Mouse (Mus musculus) skeletal muscle tissue, postnatal 0 days (tissue): ENCODE measurements around the gene Olfr52. TPM values are rescaled to one million over a fixed set of nuclear protein-coding genes. Genes with fewer than 3 reads are reported as not detected.

Experiments
- polyA plus RNA-seq: library from polyadenylated mRNA; unstranded; fragments of >200 nt; fragmentation: Nextera tagmentation; extraction: Ambion mirVana; gene quantifications from 2 replicates; pipeline ENCODE4 v1.2.1, GENCODE M21; 2015

The Olfr52 gene
- not detected in 2 replicates for polyA plus RNA-seq

DNA sequence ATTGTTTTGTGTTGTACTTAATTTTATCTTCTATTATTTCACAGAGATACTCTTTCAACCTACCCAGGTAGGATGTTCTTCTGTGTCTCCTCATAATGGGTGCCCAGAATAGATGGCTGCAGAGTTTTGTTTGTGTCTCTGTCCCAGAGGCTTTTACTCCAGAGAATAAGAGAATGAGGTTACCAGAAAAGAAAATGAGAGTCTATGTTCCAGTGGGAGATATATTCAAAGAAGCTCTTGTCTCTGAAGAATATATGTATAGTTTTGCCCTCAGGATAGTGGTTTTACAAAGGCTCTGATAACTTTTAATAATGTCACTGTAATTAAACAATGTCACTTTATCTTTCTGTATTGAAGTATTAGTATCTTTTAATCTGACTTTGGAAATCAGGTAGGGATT is at the start of gene Olfr52:
TSS of gene Olfr52 (minus strand) at position 101 of the 400 bp plus-strand sequence.

GRCm38 (mm10) chr2:86231301-86231700 is 45.8 kb upstream of the Olfr52 start, which contains the start of gene Olfr1047:
TSS of gene Olfr1047 (minus strand) at chr2:86231401.

DNA sequence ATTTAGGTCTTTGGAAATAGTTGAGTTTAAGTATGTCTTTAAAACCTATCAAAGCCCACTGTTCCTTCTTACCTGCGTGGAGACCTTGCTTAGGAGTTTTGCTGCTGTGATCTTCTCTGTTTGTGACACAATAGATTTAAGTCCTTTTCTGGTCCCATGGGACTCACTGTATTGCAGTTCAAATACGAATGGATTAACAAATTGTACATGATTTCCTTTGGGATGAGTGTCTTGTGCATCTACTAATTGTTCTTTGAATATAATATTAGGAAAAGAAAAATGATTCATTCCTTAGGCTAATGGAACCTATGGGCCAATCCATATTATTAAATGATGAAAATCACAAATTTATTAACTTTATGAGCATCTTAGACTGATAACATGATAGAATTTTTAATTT is 33.7 kb upstream of the Olfr52 start, which contains the start of gene Olfr1046:
TSS of gene Olfr1046 (minus strand) at position 101 of the 400 bp plus-strand sequence.

GRCm38 (mm10) chr2:86202909-86203308 is 17.4 kb upstream of the Olfr52 start, which contains the start of gene Olfr1045:
TSS of gene Olfr1045 (minus strand) at chr2:86203009.

DNA sequence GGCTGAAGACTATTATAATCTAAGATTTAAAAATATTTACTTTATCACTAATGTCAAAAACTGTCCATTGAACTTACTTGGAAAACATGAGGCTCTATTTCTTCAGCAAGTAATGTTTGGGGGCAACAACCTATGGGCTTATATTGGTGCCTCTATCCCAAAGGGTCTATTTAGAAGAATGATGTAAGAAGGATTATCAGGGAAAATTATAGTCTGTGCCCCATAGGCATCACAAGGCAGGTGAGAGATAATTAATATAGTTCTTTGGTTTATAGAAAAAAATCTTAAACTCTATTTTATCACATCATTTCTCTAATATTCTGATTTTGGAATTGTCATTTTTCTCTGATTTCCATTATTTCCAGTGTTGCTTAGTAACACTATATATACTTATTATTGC is 7.8 kb downstream of the Olfr52 start, which contains the start of gene Olfr1044:
TSS of gene Olfr1044 (minus strand) at position 101 of the 400 bp plus-strand sequence.

GRCm38 (mm10) chr2:86167422-86167821 is 18.1 kb downstream of the Olfr52 start, which contains the start of gene Olfr1043:
TSS of gene Olfr1043 (minus strand) at chr2:86167522.

GRCm38 (mm10) chr2:86161738-86162137 is 23.7 kb downstream of the Olfr52 start, which contains the start of gene Olfr1042:
TSS of gene Olfr1042 (minus strand) at chr2:86161838.

DNA sequence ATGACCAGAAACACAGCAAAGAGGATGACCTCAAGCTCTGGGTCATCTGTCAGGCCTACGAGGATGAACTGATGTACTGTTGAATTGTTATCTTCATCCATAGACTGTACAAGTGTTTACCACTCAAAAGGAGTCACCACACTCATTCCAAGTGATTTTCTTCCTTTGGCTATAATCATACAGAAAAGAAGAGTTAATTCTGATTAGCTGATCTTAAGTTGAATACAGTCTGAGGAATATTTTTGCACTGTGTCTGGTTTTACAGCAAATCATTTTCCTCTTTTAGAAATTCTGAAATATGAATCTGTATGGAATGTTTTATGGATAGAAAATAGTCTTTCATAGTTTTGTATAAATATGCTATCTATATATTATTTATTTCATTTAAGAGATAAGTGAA is 38.9 kb downstream of the Olfr52 start, which contains the start of gene Olfr1040:
TSS of gene Olfr1040 (minus strand) at position 101 of the 400 bp plus-strand sequence.

DNA sequence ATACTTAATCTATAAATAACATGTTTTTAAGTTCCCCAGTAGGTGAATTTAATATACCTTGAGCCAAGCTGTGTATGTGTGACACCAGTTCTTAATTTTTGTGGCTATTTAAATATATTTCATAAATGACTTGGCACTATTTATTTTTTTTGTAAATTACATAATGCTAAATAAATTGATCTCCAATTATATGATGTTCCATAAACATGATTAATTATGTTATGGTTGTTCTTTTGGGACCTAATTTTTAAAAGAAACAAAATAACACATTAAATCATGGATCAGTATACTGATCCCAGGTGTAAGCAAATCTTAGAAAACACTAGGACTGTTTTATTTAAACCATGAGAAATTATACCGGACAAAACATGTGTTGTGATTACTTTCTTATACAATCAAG is 49.7 kb downstream of the Olfr52 start, which contains the start of gene Olfr1039:
TSS of gene Olfr1039 (minus strand) at position 101 of the 400 bp plus-strand sequence.

Other genes starting within 250 kb of the Olfr52 start
- not detected in 2 replicates for gene Olfr1028, start 235.2 kb downstream of the Olfr52 start, polyA plus RNA-seq
- gene Olfr1029, start 211.8 kb downstream of the Olfr52 start, polyA plus RNA-seq, result not detected in 2 replicates
- not detected in 2 replicates for gene Olfr1030, start 206.4 kb downstream of the Olfr52 start, polyA plus RNA-seq
- not detected in 2 replicates for gene Olfr1031, start 195.4 kb downstream of the Olfr52 start, polyA plus RNA-seq
- not detected in 2 replicates for gene Olfr1032, start 180.1 kb downstream of the Olfr52 start, polyA plus RNA-seq
- gene Olfr1033, start 165.1 kb downstream of the Olfr52 start, polyA plus RNA-seq, result 0.53 and 2.5 TPM in 2 replicates
- not detected in 2 replicates for gene Olfr1034, start 139.8 kb downstream of the Olfr52 start, polyA plus RNA-seq
- gene Olfr1036, start 111.7 kb downstream of the Olfr52 start, polyA plus RNA-seq, result not detected in 2 replicates
- gene Olfr1037, start 98.3 kb downstream of the Olfr52 start, polyA plus RNA-seq, result not detected in 2 replicates
- gene Olfr1039, start 49.8 kb downstream of the Olfr52 start, polyA plus RNA-seq, result not detected in 2 replicates
- not detected in 2 replicates for gene Olfr1040, start 39.0 kb downstream of the Olfr52 start, polyA plus RNA-seq
- not detected in 2 replicates for gene Olfr1042, start 23.8 kb downstream of the Olfr52 start, polyA plus RNA-seq
- gene Olfr1043, start 18.2 kb downstream of the Olfr52 start, polyA plus RNA-seq, result not detected in 2 replicates
- not detected in 2 replicates for gene Olfr1044, start 7.9 kb downstream of the Olfr52 start, polyA plus RNA-seq
- not detected in 2 replicates for gene Olfr1045, start 17.3 kb upstream of the Olfr52 start, polyA plus RNA-seq
- gene Olfr1046, start 33.6 kb upstream of the Olfr52 start, polyA plus RNA-seq, result not detected in 2 replicates
- not detected in 2 replicates for gene Olfr1047, start 45.7 kb upstream of the Olfr52 start, polyA plus RNA-seq
- not detected in 2 replicates for gene Olfr1048, start 54.6 kb upstream of the Olfr52 start, polyA plus RNA-seq
- not detected in 2 replicates for gene Olfr1049, start 72.6 kb upstream of the Olfr52 start, polyA plus RNA-seq
- gene Olfr1051, start 93.4 kb upstream of the Olfr52 start, polyA plus RNA-seq, result not detected in 2 replicates
- gene Olfr1052, start 106.8 kb upstream of the Olfr52 start, polyA plus RNA-seq, result not detected in 2 replicates
- not detected in 2 replicates for gene Olfr1053, start 129.6 kb upstream of the Olfr52 start, polyA plus RNA-seq
- not detected in 2 replicates for gene Olfr1054, start 149.8 kb upstream of the Olfr52 start, polyA plus RNA-seq
- not detected in 2 replicates for gene Olfr1055, start 164.6 kb upstream of the Olfr52 start, polyA plus RNA-seq
- not detected in 2 replicates for gene Olfr1056, start 176.8 kb upstream of the Olfr52 start, polyA plus RNA-seq
- gene Olfr1057, start 192.7 kb upstream of the Olfr52 start, polyA plus RNA-seq, result not detected in 2 replicates
- not detected in 2 replicates for gene Olfr1058, start 202.9 kb upstream of the Olfr52 start, polyA plus RNA-seq
- not detected in 2 replicates for gene Olfr1061, start 228.4 kb upstream of the Olfr52 start, polyA plus RNA-seq
- gene Olfr1062, start 241.1 kb upstream of the Olfr52 start, polyA plus RNA-seq, result not detected in 2 replicates